Mouse (Mus musculus): Measurements from ENCODE around the gene Dhodh. TPM values are rescaled to one million over a fixed set of nuclear protein-coding genes. Genes with fewer than 3 reads are reported as not detected.
A peak's percentile ranks its signal among the peaks of the same experiment; 100 is the strongest.

Gene Dhodh
- 12.5 and 13.5 TPM in 2 replicates for polyA plus RNA-seq (2015; fragmentation: Nextera tagmentation; extraction: Ambion mirVana)

DNA sequence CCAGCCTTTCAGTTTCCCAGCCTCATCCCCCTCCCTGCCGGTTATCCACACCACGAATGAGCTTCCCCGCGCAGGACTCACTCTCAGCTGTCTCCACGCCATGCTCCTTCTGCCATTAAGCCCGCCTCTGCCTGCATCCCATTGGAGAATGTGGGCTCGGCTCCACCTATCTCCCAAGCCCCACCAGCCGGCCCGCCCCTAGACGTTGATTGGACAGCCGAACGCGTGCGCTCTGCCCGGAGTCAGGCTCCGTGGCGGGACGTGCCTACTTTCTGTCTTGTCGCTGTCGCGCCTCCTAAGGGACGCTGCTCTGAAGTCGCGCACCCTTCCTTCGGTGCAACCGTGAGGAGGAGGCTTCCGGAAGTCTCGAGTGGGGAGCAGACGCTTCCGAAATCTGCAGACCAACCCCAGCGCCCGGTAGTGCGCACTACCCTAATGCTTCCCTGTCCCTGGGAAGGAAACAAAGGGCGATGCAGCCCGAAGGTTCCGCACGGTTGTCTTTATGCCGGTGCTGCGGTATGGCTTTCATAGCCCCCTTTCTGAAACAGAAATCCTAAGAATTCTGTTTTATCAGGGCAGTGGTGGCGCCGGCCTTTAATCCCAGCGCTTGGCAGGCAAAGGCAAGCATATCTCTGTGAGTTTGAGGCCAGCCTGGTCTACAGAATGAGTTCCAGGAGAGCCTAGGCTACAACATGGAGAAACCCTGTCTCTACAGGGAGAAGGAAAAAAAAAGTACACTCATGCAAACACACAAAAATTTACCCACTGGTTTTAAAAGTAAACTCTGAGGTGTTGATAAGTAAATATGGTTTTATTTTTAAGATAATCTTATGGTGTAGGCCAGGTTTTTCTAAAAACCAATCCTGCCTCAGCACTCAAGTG, at the start of gene Dhodh:
Gene Dhodh (minus strand): TSS at position 403 of the 882 bp plus-strand sequence.
- H3K4me1 ChIP-seq (replicated peaks; ENCODE audit: control insufficient read depth, insufficient read depth, low read length), result peaks cover 3% of the 10 kb centered on the region; the same call in 1 of the 2 replicates
- H3K27ac ChIP-seq (ENCODE audit: low read depth, low read length), result peak within 1 kb of the TSS; percentile 97
- 0 out of 2 replicates have a peak, but pooled peaks cover 3% of the 10 kb centered on the region for H3K27me3 ChIP-seq (replicated peaks; ENCODE audit: control insufficient read depth, insufficient read depth, low read length)
- WGBS, result under 1% methylated on average over 42 of the region's 42 CpGs
- H3K9me3 ChIP-seq (ENCODE audit: control insufficient read depth), result no peaks in the 10 kb centered on the region
- H3K4me3 ChIP-seq (ENCODE audit: low read depth, low read length), result peak within 1 kb of the TSS; percentile 65
- ATAC-seq, result peak; percentile 99
- TF ChIP-seq CTCF (IDR thresholded peaks at IDR 0.05; ENCODE audit: low read depth), result peak; percentile 49
- H3K9ac ChIP-seq (ENCODE audit: low read depth, low read length), result peak within 1 kb of the TSS; percentile 73
- H3K36me3 ChIP-seq (ENCODE audit: control insufficient read depth, insufficient read depth), result peaks cover 5% of the 10 kb centered on the region; the same call in 1 of the 2 replicates
- peak within 1 kb of the TSS; percentile 89 for H3K4me2 ChIP-seq (replicated peaks; ENCODE audit: low read depth)

DNA sequence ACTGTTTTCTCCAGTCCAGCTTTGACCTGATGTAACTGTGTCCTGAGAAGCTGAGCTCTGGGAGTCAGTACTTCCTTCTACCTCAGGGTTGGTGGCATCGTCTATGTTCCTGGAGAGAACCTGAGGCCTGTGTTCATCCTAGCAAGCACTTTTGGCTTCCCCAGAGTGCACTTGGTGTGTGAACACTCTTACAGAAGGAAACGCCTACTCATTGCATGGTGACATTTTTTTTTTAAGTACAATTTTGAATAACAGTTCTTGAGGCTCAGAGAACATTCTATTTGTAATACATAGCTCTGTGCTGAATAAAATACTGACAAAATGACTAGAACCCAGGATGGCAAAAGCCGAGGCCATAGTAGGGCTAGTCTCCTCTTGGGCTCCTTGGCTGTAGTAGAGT, 48.4 kb upstream of the Dhodh start:
- ATAC-seq, result no peak

DNA sequence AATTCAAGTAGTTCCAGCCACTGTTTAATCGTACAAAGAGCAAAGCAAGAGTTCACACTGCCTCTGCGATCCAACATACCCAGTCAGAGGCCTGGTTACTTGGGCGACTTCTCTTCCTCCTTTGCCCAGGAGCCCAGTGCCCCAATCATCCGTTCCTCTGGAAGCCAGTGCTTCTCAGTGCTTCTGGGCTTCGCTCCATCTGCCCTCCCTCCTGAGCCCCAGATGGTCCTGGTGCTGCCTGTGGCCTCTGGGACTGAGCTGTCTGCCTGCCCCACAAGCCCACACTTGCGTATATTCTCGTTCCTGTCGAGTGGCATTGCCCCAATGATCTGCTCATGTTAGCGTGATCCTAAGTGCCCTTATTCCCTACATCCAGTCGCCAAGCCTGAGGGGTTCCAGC, 42.3 kb upstream of the Dhodh start:
- no peaks in the 10 kb centered on the region for H3K27me3 ChIP-seq (replicated peaks; ENCODE audit: control insufficient read depth, insufficient read depth, low read length)
- WGBS, result 75% methylated on average over 10 of the region's 10 CpGs
- no peak for TF ChIP-seq CTCF (IDR thresholded peaks at IDR 0.05; ENCODE audit: low read depth)
- H3K4me3 ChIP-seq (ENCODE audit: low read depth, low read length), result no peak overlapping the region
- H3K9me3 ChIP-seq (ENCODE audit: control insufficient read depth), result no peaks in the 10 kb centered on the region
- H3K36me3 ChIP-seq (ENCODE audit: control insufficient read depth, insufficient read depth), result no peaks in the 10 kb centered on the region
- no peak overlapping the region for H3K9ac ChIP-seq (ENCODE audit: low read depth, low read length)
- no peak for ATAC-seq
- no peak overlapping the region for H3K4me2 ChIP-seq (replicated peaks; ENCODE audit: low read depth)
- H3K27ac ChIP-seq (ENCODE audit: low read depth, low read length), result no peak overlapping the region
- no peaks in the 10 kb centered on the region for H3K4me1 ChIP-seq (replicated peaks; ENCODE audit: control insufficient read depth, insufficient read depth, low read length)

More for the DNA sequence above, 48.4 kb upstream of the Dhodh start:
- WGBS, result 88% methylated on average over 3 of the region's 3 CpGs
- no peaks in the 10 kb centered on the region for H3K27me3 ChIP-seq (replicated peaks; ENCODE audit: control insufficient read depth, insufficient read depth, low read length)
- no peaks in the 10 kb centered on the region for H3K4me1 ChIP-seq (replicated peaks; ENCODE audit: control insufficient read depth, insufficient read depth, low read length)
- H3K4me3 ChIP-seq (ENCODE audit: low read depth, low read length), result no peak overlapping the region
- H3K9ac ChIP-seq (ENCODE audit: low read depth, low read length), result no peak overlapping the region
- no peaks in the 10 kb centered on the region for H3K36me3 ChIP-seq (ENCODE audit: control insufficient read depth, insufficient read depth)
- no peak overlapping the region for H3K4me2 ChIP-seq (replicated peaks; ENCODE audit: low read depth)
- H3K27ac ChIP-seq (ENCODE audit: low read depth, low read length), result no peak overlapping the region
- H3K9me3 ChIP-seq (ENCODE audit: control insufficient read depth), result no peaks in the 10 kb centered on the region
- TF ChIP-seq CTCF (IDR thresholded peaks at IDR 0.05; ENCODE audit: low read depth), result no peak

DNA sequence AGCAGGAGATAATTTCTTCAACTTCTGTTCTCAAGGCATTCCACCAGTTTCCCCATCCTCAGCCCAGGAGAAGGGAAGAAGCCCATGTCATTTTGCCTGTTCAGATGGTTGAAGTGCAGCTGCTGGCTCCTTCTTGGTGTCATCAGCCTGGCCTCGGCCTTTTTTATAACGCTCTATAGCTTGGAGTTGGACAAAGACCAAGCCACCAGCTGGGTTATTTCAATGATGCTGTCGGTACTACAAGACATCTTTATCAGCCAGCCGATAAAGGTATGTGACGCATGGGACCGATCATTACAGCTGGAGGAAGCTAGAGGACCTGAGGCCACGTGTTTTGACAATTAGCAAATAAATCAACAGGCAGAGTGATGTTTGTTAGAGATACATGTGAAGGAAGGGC, 40.0 kb upstream of the Dhodh start:
- 33% methylated on average over 7 of the region's 7 CpGs for WGBS
- Histone ChIP-seq H3K9me3 (ENCODE audit: control insufficient read depth) (no peaks in the 10 kb centered on the region), H3K4me2 (replicated peaks; ENCODE audit: low read depth) (no peak overlapping the region), H3K9ac (ENCODE audit: low read depth, low read length) (no peak overlapping the region), H3K27me3 (replicated peaks; ENCODE audit: control insufficient read depth, insufficient read depth, low read length) (no peaks in the 10 kb centered on the region), H3K4me1 (replicated peaks; ENCODE audit: control insufficient read depth, insufficient read depth, low read length) (no peaks in the 10 kb centered on the region), H3K27ac (ENCODE audit: low read depth, low read length) (no peak overlapping the region), H3K36me3 (ENCODE audit: control insufficient read depth, insufficient read depth) (no peaks in the 10 kb centered on the region), H3K4me3 (ENCODE audit: low read depth, low read length) (no peak overlapping the region)
- TF ChIP-seq CTCF (IDR thresholded peaks at IDR 0.05; ENCODE audit: low read depth), result no peak
- ATAC-seq, result no peak

DNA sequence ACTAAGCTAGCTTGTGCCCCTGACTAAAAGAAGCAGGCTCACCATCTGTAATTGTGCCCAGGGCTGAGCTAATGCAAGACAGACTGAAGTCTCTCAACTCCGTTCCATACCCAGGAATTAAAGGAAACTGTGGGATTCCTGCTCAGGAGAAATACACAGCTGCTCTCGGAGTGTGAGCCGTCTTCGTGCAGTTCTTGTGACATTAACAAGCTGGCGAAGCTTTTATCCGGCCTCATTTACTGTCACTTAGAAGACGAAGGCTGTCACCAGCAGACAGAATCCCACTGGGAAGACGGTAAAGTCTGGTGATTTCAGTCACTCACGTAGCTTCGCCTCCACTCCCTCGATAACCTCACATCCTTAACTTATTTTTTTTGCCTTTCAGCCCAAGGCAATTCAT, 38.9 kb upstream of the Dhodh start:
- Histone ChIP-seq H3K27me3 (replicated peaks; ENCODE audit: control insufficient read depth, insufficient read depth, low read length) (no peaks in the 10 kb centered on the region), H3K9me3 (ENCODE audit: control insufficient read depth) (no peaks in the 10 kb centered on the region), H3K36me3 (ENCODE audit: control insufficient read depth, insufficient read depth) (no peaks in the 10 kb centered on the region), H3K4me1 (replicated peaks; ENCODE audit: control insufficient read depth, insufficient read depth, low read length) (no peaks in the 10 kb centered on the region), H3K27ac (ENCODE audit: low read depth, low read length) (no peak overlapping the region), H3K4me2 (replicated peaks; ENCODE audit: low read depth) (no peak overlapping the region), H3K4me3 (ENCODE audit: low read depth, low read length) (no peak overlapping the region), H3K9ac (ENCODE audit: low read depth, low read length) (no peak overlapping the region)
- no peak for ATAC-seq
- WGBS, result 81% methylated on average over 11 of the region's 11 CpGs
- no peak for TF ChIP-seq CTCF (IDR thresholded peaks at IDR 0.05; ENCODE audit: low read depth)

DNA sequence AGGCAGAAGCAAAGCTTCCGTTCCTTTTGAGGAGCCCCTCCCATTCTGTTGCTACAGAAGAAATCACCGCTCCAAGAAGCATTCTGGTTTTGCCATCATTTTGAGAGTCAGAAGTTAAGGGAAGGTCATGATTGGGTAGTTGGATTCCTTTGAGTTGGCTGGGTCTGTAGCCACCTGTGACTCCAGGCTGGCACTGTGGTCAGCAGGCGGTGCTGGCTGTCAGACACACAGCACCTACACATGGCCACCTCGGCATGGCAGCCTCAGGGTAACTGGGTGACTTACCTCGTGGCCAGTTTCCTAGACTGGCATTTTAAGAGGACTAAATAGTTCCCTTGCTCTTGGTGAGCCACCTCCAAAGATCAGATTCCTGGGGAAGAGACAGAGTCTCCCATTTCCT, 32.8 kb upstream of the Dhodh start:
- TF ChIP-seq CTCF (IDR thresholded peaks at IDR 0.05; ENCODE audit: low read depth), result no peak
- WGBS, result 79% methylated on average over 5 of the region's 5 CpGs
- Histone ChIP-seq H3K9ac (ENCODE audit: low read depth, low read length) (no peak overlapping the region), H3K27me3 (replicated peaks; ENCODE audit: control insufficient read depth, insufficient read depth, low read length) (no peaks in the 10 kb centered on the region), H3K9me3 (ENCODE audit: control insufficient read depth) (no peaks in the 10 kb centered on the region), H3K4me1 (replicated peaks; ENCODE audit: control insufficient read depth, insufficient read depth, low read length) (no peaks in the 10 kb centered on the region), H3K4me2 (replicated peaks; ENCODE audit: low read depth) (no peak overlapping the region), H3K36me3 (ENCODE audit: control insufficient read depth, insufficient read depth) (no peaks in the 10 kb centered on the region), H3K27ac (ENCODE audit: low read depth, low read length) (no peak overlapping the region), H3K4me3 (ENCODE audit: low read depth, low read length) (no peak overlapping the region)
- ATAC-seq, result no peak

All from intestine, postnatal 0 days (tissue).